Mouse (Mus musculus): ENCODE measurements around the gene Gm12845. TPM values are rescaled to one million over a fixed set of nuclear protein-coding genes. Genes with fewer than 3 reads are reported as not detected.

Gene Gm12845
- total RNA-seq, 2 experiments from 2014 or later, result not detected

Other genes starting within 250 kb of the Gm12845 start
- 100 to 1,000 TPM; 169 to 188 TPM for gene Rnf220, start 227.4 kb upstream of the Gm12845 start, total RNA-seq (2021)
- gene Eri3, start 174.0 kb upstream of the Gm12845 start, total RNA-seq (2021), result 100 to 1,000 TPM; 199 to 226 TPM
- 10 to 100 TPM; 35.8 to 39.6 TPM for gene Dmap1, start 42.1 kb upstream of the Gm12845 start, total RNA-seq (2021)
- gene Klf17, start 41.2 kb downstream of the Gm12845 start, total RNA-seq (2021), result not detected
- 10 to 100 TPM; 35.1 to 41.4 TPM for gene Slc6a9, start 110.1 kb downstream of the Gm12845 start, total RNA-seq (2021)
- gene Ccdc24, start 148.1 kb downstream of the Gm12845 start, total RNA-seq (2021), result 1 to 10 TPM in 1 of 2 experiments, under 1 TPM in 1; 0.91 to 1.1 TPM
- gene B4galt2, start 159.1 kb downstream of the Gm12845 start, total RNA-seq (2021), result 10 to 100 TPM; 75.6 to 76.3 TPM
- 100 to 1,000 TPM; 429 to 448 TPM for gene Atp6v0b, start 162.9 kb downstream of the Gm12845 start, total RNA-seq (2021)
- 10 to 100 TPM in 1 of 2 experiments, 1 to 10 TPM in 1; 7.9 to 11.7 TPM for gene Dph2, start 167.6 kb downstream of the Gm12845 start, total RNA-seq (2021)
- gene Ipo13, start 190.6 kb downstream of the Gm12845 start, total RNA-seq (2021), result 100 to 1,000 TPM; 131 to 146 TPM
- gene Artn, start 205.4 kb downstream of the Gm12845 start, total RNA-seq (2021), result 1 to 10 TPM; 1.9 to 2.2 TPM

All from layer of hippocampus, postnatal 25 days (tissue).